Mouse (Mus musculus): ENCODE data around the gene Tbl1x. TPM values are rescaled to one million over a fixed set of nuclear protein-coding genes. Genes with fewer than 3 reads are reported as not detected.

The Tbl1x gene
- polyA plus RNA-seq, 1 experiment: 70.4 TPM

GRCm38 (mm10) chrX:77511994-77512485 is 1.2 kb downstream of the Tbl1x start:
- Histone ChIP-seq H3K36me3 (ENCODE audit: control insufficient read depth, insufficient read depth, low read length, poor library complexity, severe bottlenecking) (no peaks in the 10 kb centered on the region), H3K9ac (ENCODE audit: low read depth, poor library complexity, severe bottlenecking) (peak overlapping the region; percentile 97), H3K27ac (ENCODE audit: insufficient read depth, low read length) (no peak overlapping the region), H3K4me1 (ENCODE audit: control insufficient read depth, insufficient read depth, low read length) (no peaks in the 10 kb centered on the region), H3K27me3 (ENCODE audit: control insufficient read depth, insufficient read depth, low read length, poor library complexity, severe bottlenecking) (no peaks in the 10 kb centered on the region), H3K9me3 (replicated peaks; ENCODE audit: control insufficient read depth, insufficient read depth, low read length, poor library complexity, severe bottlenecking) (no peaks in the 10 kb centered on the region), H3K4me3 (ENCODE audit: low read depth, low read length) (peak overlapping the region; percentile 89)
- no peak for TF ChIP-seq EP300 (IDR thresholded peaks at IDR 0.05; ENCODE audit: insufficient read depth, low read depth, low read length)
- no peak for TF ChIP-seq CTCF (IDR thresholded peaks at IDR 0.05; ENCODE audit: low read depth, low read length)
- no peak for TF ChIP-seq POLR2A (IDR thresholded peaks at IDR 0.05; ENCODE audit: insufficient read depth, low read length)

- Histone ChIP-seq H3K9ac (ENCODE audit: low read depth, poor library complexity, severe bottlenecking) (no peak overlapping the region), H3K4me1 (ENCODE audit: control insufficient read depth, insufficient read depth, low read length) (no peaks in the 10 kb centered on the region), H3K9me3 (replicated peaks; ENCODE audit: control insufficient read depth, insufficient read depth, low read length, poor library complexity, severe bottlenecking) (no peaks in the 10 kb centered on the region), H3K36me3 (ENCODE audit: control insufficient read depth, insufficient read depth, low read length, poor library complexity, severe bottlenecking) (no peaks in the 10 kb centered on the region), H3K4me3 (ENCODE audit: low read depth, low read length) (no peak overlapping the region), H3K27ac (ENCODE audit: insufficient read depth, low read length) (no peak overlapping the region), H3K27me3 (ENCODE audit: control insufficient read depth, insufficient read depth, low read length, poor library complexity, severe bottlenecking) (no peaks in the 10 kb centered on the region)
- TF ChIP-seq POLR2A (IDR thresholded peaks at IDR 0.05; ENCODE audit: insufficient read depth, low read length) (no peak), CTCF (IDR thresholded peaks at IDR 0.05; ENCODE audit: low read depth, low read length) (no peak), EP300 (IDR thresholded peaks at IDR 0.05; ENCODE audit: insufficient read depth, low read depth, low read length) (no peak)
Observed at GRCm38 (mm10) chrX:77517274-77518085, 6.7 kb downstream of the Tbl1x start.

- H3K9ac ChIP-seq (ENCODE audit: low read depth, poor library complexity, severe bottlenecking): no peak overlapping the region
- H3K27me3 ChIP-seq (ENCODE audit: control insufficient read depth, insufficient read depth, low read length, poor library complexity, severe bottlenecking): no peaks in the 10 kb centered on the region
- no peaks in the 10 kb centered on the region for H3K36me3 ChIP-seq (ENCODE audit: control insufficient read depth, insufficient read depth, low read length, poor library complexity, severe bottlenecking)
- H3K27ac ChIP-seq (ENCODE audit: insufficient read depth, low read length): no peak overlapping the region
- H3K4me1 ChIP-seq (ENCODE audit: control insufficient read depth, insufficient read depth, low read length): no peaks in the 10 kb centered on the region
- no peak overlapping the region for H3K4me3 ChIP-seq (ENCODE audit: low read depth, low read length)
- TF ChIP-seq POLR2A (IDR thresholded peaks at IDR 0.05; ENCODE audit: insufficient read depth, low read length): no peak
- TF ChIP-seq EP300 (IDR thresholded peaks at IDR 0.05; ENCODE audit: insufficient read depth, low read depth, low read length): no peak
- TF ChIP-seq CTCF (IDR thresholded peaks at IDR 0.05; ENCODE audit: low read depth, low read length): no peak
- no peaks in the 10 kb centered on the region for H3K9me3 ChIP-seq (replicated peaks; ENCODE audit: control insufficient read depth, insufficient read depth, low read length, poor library complexity, severe bottlenecking)
Observed at GRCm38 (mm10) chrX:77518929-77519328, 8.1 kb downstream of the Tbl1x start.

- Histone ChIP-seq H3K4me3 (ENCODE audit: low read depth, low read length) (no peak overlapping the region), H3K4me1 (ENCODE audit: control insufficient read depth, insufficient read depth, low read length) (peaks cover 2% of the 10 kb centered on the region), H3K27me3 (ENCODE audit: control insufficient read depth, insufficient read depth, low read length, poor library complexity, severe bottlenecking) (no peaks in the 10 kb centered on the region), H3K9ac (ENCODE audit: low read depth, poor library complexity, severe bottlenecking) (no peak overlapping the region), H3K36me3 (ENCODE audit: control insufficient read depth, insufficient read depth, low read length, poor library complexity, severe bottlenecking) (no peaks in the 10 kb centered on the region), H3K27ac (ENCODE audit: insufficient read depth, low read length) (no peak overlapping the region), H3K9me3 (replicated peaks; ENCODE audit: control insufficient read depth, insufficient read depth, low read length, poor library complexity, severe bottlenecking) (no peaks in the 10 kb centered on the region)
- TF ChIP-seq EP300 (IDR thresholded peaks at IDR 0.05; ENCODE audit: insufficient read depth, low read depth, low read length): no peak
- TF ChIP-seq POLR2A (IDR thresholded peaks at IDR 0.05; ENCODE audit: insufficient read depth, low read length): no peak
Observed at GRCm38 (mm10) chrX:77522842-77523375, 12.1 kb downstream of the Tbl1x start.

- no peaks in the 10 kb centered on the region for H3K27me3 ChIP-seq (ENCODE audit: control insufficient read depth, insufficient read depth, low read length, poor library complexity, severe bottlenecking)
- H3K27ac ChIP-seq (ENCODE audit: insufficient read depth, low read length): no peak overlapping the region
- no peak overlapping the region for H3K4me3 ChIP-seq (ENCODE audit: low read depth, low read length)
- TF ChIP-seq EP300 (IDR thresholded peaks at IDR 0.05; ENCODE audit: insufficient read depth, low read depth, low read length) (peak; percentile 60; the same call in 1 of the 2 replicates), CTCF (IDR thresholded peaks at IDR 0.05; ENCODE audit: low read depth, low read length) (no peak)
- no peak overlapping the region for H3K9ac ChIP-seq (ENCODE audit: low read depth, poor library complexity, severe bottlenecking)
- no peaks in the 10 kb centered on the region for H3K36me3 ChIP-seq (ENCODE audit: control insufficient read depth, insufficient read depth, low read length, poor library complexity, severe bottlenecking)
- no peaks in the 10 kb centered on the region for H3K9me3 ChIP-seq (replicated peaks; ENCODE audit: control insufficient read depth, insufficient read depth, low read length, poor library complexity, severe bottlenecking)
- peaks cover 2% of the 10 kb centered on the region for H3K4me1 ChIP-seq (ENCODE audit: control insufficient read depth, insufficient read depth, low read length)
Observed at GRCm38 (mm10) chrX:77525179-77525578, 14.4 kb downstream of the Tbl1x start.

GRCm38 (mm10) chrX:77528401-77528800 is 17.6 kb downstream of the Tbl1x start:
- H3K27me3 ChIP-seq (ENCODE audit: control insufficient read depth, insufficient read depth, low read length, poor library complexity, severe bottlenecking): no peaks in the 10 kb centered on the region
- peaks cover 4% of the 10 kb centered on the region for H3K4me1 ChIP-seq (ENCODE audit: control insufficient read depth, insufficient read depth, low read length)
- H3K4me3 ChIP-seq (ENCODE audit: low read depth, low read length): no peak overlapping the region
- H3K9ac ChIP-seq (ENCODE audit: low read depth, poor library complexity, severe bottlenecking): no peak overlapping the region
- H3K36me3 ChIP-seq (ENCODE audit: control insufficient read depth, insufficient read depth, low read length, poor library complexity, severe bottlenecking): no peaks in the 10 kb centered on the region
- TF ChIP-seq POLR2A (IDR thresholded peaks at IDR 0.05; ENCODE audit: insufficient read depth, low read length): no peak
- TF ChIP-seq CTCF (IDR thresholded peaks at IDR 0.05; ENCODE audit: low read depth, low read length): no peak
- no peak for TF ChIP-seq EP300 (IDR thresholded peaks at IDR 0.05; ENCODE audit: insufficient read depth, low read depth, low read length)
- no peak overlapping the region for H3K27ac ChIP-seq (ENCODE audit: insufficient read depth, low read length)
- no peaks in the 10 kb centered on the region for H3K9me3 ChIP-seq (replicated peaks; ENCODE audit: control insufficient read depth, insufficient read depth, low read length, poor library complexity, severe bottlenecking)
